In the genomic region with DNA sequence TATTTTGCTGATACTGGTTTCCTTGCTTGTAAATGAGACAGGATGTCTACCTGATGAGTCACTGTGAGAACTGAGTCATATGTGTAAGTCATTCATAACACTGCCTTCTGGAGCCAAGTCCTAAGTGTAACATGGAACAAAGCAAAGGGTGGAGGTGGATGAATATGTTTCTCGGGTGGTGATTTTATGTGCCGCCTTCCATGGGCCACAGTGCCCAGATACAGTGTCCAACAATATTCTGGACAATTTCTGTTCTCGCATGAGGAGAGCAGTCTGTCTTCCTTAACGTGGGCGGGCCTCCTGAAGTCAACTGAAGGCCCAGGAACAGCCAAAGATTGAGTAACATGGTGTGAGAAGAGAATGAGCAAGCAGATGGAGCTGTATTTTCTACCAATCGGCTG, we compare ENCODE assay signal across 10 mouse cellular contexts.
DNase-seq lines count a peak whose midpoint lies in the region; ATAC-seq and TF ChIP-seq lines count a peak whose summit lies in the region.
"Had no signal": no experiment of that assay in that cellular context is flagged by ENCODE, and none has a peak within 500 bp of the region (broad histone marks: within the 10 kb centered on the region; RNA-seq: fewer than 3 reads in every experiment).

No protein-coding gene starts in this region.

- peak; percentile 99 for ATAC-seq in Patski
- ATAC-seq in erythroid progenitor cell, adult 5-6 weeks (replicated peaks; ENCODE audit: low FRiP score, poor library complexity, severe bottlenecking) = no peak

- in situ Hi-C loops in Patski (cut with MboI; ENCODE audit: low pct_unique_long_range_greater_than_20kb) = no loop called here

- peak; percentile 10 for DNase-seq in layer of hippocampus, adult 9-10 months (ENCODE audit: low spot score)
- no peak for DNase-seq in layer of hippocampus, postnatal 10 days (ENCODE audit: low spot score in 2 of 2)
- DNase-seq in CD4-positive helper T cell, adult 2 months (ENCODE audit: low read depth, low spot score) = peak; percentile 6
- DNase-seq in Patski (ENCODE audit: low read depth, low spot score) = peak; percentile 43
- DNase-seq in layer of hippocampus, postnatal 36 days = peak; percentile 6 to 14
- no peak for DNase-seq in testis, postnatal 10 days (ENCODE audit: low spot score)
- DNase-seq in spleen, adult 18-20 months = no peak
- DNase-seq: cerebellum, postnatal 25 days had no signal

- CTCF ChIA-PET in Patski (lab: Charles Lee) = interaction anchor here (1.4 kb wide), 1 partner anchor 19 kb away, joined by 3 read pairs; no protein-coding TSS in a partner anchor

- no peaks in the 10 kb centered on the region for H3K27me3 ChIP-seq in Patski
- H3K27me3 ChIP-seq: kidney, embryonic 15.5 days had no signal

- POLR2A ChIA-PET in Patski (lab: Charles Lee) = no interaction called here

- TF ChIP-seq CTCF in Patski (IDR thresholded peaks at IDR 0.05) = no peak

Comparison
In these comparisons a context has a peak if more than half of its experiments do, and no peak if none do; other contexts are left out.
1. DNase-seq: peak in layer of hippocampus, adult 9-10 months (single experiment), CD4-positive helper T cell, adult 2 months (single experiment), Patski (single experiment) and layer of hippocampus, postnatal 36 days (2 of 2); none in layer of hippocampus, postnatal 10 days (0 of 2), testis, postnatal 10 days (single experiment) and spleen, adult 18-20 months (0 of 2).